Mouse (Mus musculus): ENCODE results near the gene Grip2. TPM values are rescaled to one million over a fixed set of nuclear protein-coding genes. Genes with fewer than 3 reads are reported as not detected.

The Grip2 gene
- polyA plus RNA-seq, 1 experiment from 2014 or later, result 0.21 TPM

GRCm38 (mm10) chr6:91808022-91808421, 19.0 kb downstream of the Grip2 start:
- Histone ChIP-seq H3K4me3 (ENCODE audit: low read depth, low read length) (no peak overlapping the region), H3K36me3 (ENCODE audit: control insufficient read depth, insufficient read depth, low read length) (no peaks in the 10 kb centered on the region), H3K4me2 (no peak overlapping the region), H3K9me3 (ENCODE audit: control insufficient read depth, low read length) (no peaks in the 10 kb centered on the region), H3K27me3 (replicated peaks; ENCODE audit: control insufficient read depth, insufficient read depth, low read length) (peaks cover 45% of the 10 kb centered on the region), H3K27ac (ENCODE audit: low read depth, low read length) (no peak overlapping the region), H3K4me1 (replicated peaks; ENCODE audit: control insufficient read depth, insufficient read depth, low read length) (no peaks in the 10 kb centered on the region), H3K9ac (ENCODE audit: low read depth, low read length) (no peak overlapping the region)
- WGBS, result 39% methylated on average over 6 of the region's 6 CpGs
- DNase-seq (ENCODE audit: low spot score) (no peak), ATAC-seq (replicated peaks; ENCODE audit: low FRiP score) (no peak)

- no peak for ATAC-seq (replicated peaks; ENCODE audit: low FRiP score)
- Histone ChIP-seq H3K4me2 (peak overlapping the region; percentile 37), H3K4me1 (replicated peaks; ENCODE audit: control insufficient read depth, insufficient read depth, low read length) (no peaks in the 10 kb centered on the region), H3K9ac (ENCODE audit: low read depth, low read length) (no peak overlapping the region), H3K27me3 (replicated peaks; ENCODE audit: control insufficient read depth, insufficient read depth, low read length) (peaks cover 45% of the 10 kb centered on the region), H3K27ac (ENCODE audit: low read depth, low read length) (no peak overlapping the region), H3K9me3 (ENCODE audit: control insufficient read depth, low read length) (no peaks in the 10 kb centered on the region), H3K4me3 (ENCODE audit: low read depth, low read length) (no peak overlapping the region), H3K36me3 (ENCODE audit: control insufficient read depth, insufficient read depth, low read length) (no peaks in the 10 kb centered on the region)
- peak; percentile 41 for DNase-seq (ENCODE audit: low spot score)
- WGBS, result 5% methylated on average over 22 of the region's 23 CpGs
Observed at GRCm38 (mm10) chr6:91807169-91807568, 19.9 kb downstream of the Grip2 start.

DNA sequence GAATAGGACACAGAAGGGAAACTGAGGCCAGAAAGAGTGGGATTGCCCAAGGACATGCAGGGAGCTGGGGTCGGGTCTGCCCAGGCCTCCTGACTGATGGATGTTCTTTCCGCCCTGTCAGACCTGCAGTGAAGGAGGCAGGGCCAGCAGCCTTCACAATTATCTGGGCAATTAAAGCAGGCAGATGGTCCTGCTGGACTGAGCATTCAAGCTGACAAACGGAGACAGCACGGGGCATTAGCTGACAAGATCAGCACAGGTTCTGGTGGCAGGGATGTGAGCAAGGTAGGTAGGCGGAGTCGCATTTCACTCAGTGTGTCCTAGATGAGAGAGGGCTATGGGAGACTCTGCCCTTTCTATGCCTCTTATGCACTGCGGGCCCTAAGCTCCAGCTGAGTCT, 22.9 kb downstream of the Grip2 start:
- no peaks in the 10 kb centered on the region for H3K9me3 ChIP-seq (ENCODE audit: control insufficient read depth, low read length)
- H3K4me3 ChIP-seq (ENCODE audit: low read depth, low read length), result no peak overlapping the region
- WGBS, result 47% methylated on average over 7 of the region's 7 CpGs
- H3K4me2 ChIP-seq, result no peak overlapping the region
- ATAC-seq (replicated peaks; ENCODE audit: low FRiP score) (no peak), DNase-seq (ENCODE audit: low spot score) (no peak)
- H3K9ac ChIP-seq (ENCODE audit: low read depth, low read length), result no peak overlapping the region
- no peaks in the 10 kb centered on the region for H3K4me1 ChIP-seq (replicated peaks; ENCODE audit: control insufficient read depth, insufficient read depth, low read length)
- peaks cover 45% of the 10 kb centered on the region for H3K27me3 ChIP-seq (replicated peaks; ENCODE audit: control insufficient read depth, insufficient read depth, low read length)
- no peaks in the 10 kb centered on the region for H3K36me3 ChIP-seq (ENCODE audit: control insufficient read depth, insufficient read depth, low read length)
- no peak overlapping the region for H3K27ac ChIP-seq (ENCODE audit: low read depth, low read length)

DNA sequence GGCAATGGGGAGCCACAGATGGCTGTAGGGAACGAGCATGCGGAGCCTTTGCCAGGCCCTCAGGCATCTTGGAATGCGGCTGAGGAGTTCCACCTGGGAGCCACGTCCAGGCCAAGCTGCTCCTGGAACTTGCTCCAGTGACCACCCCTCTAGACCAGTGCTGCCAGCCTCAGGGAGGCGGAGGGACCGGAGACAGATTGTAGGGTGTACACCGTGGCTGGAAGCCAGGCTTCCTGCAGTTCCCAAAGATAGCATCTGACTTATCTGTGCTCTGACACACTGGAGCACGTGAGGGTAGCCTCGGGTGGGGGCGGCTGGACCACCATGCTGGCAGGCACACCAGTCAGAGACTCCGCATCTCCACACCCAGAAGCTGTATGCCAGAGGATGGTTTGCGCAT, 28.6 kb downstream of the Grip2 start:
- H3K9me3 ChIP-seq (ENCODE audit: control insufficient read depth, low read length), result no peaks in the 10 kb centered on the region
- H3K36me3 ChIP-seq (ENCODE audit: control insufficient read depth, insufficient read depth, low read length), result no peaks in the 10 kb centered on the region
- H3K4me3 ChIP-seq (ENCODE audit: low read depth, low read length), result no peak overlapping the region
- H3K27ac ChIP-seq (ENCODE audit: low read depth, low read length), result no peak overlapping the region
- H3K9ac ChIP-seq (ENCODE audit: low read depth, low read length), result no peak overlapping the region
- WGBS, result 64% methylated on average over 12 of the region's 12 CpGs
- H3K4me1 ChIP-seq (replicated peaks; ENCODE audit: control insufficient read depth, insufficient read depth, low read length), result no peaks in the 10 kb centered on the region
- ATAC-seq (replicated peaks; ENCODE audit: low FRiP score) (no peak), DNase-seq (ENCODE audit: low spot score) (no peak)
- H3K4me2 ChIP-seq, result no peak overlapping the region
- peaks cover 4% of the 10 kb centered on the region; the same call in 1 of the 2 replicates for H3K27me3 ChIP-seq (replicated peaks; ENCODE audit: control insufficient read depth, insufficient read depth, low read length)

- H3K4me3 ChIP-seq (ENCODE audit: low read depth, low read length), result no peak overlapping the region
- ATAC-seq (replicated peaks; ENCODE audit: low FRiP score) (no peak), DNase-seq (ENCODE audit: low spot score) (no peak)
- no peaks in the 10 kb centered on the region for H3K36me3 ChIP-seq (ENCODE audit: control insufficient read depth, insufficient read depth, low read length)
- no peaks in the 10 kb centered on the region for H3K4me1 ChIP-seq (replicated peaks; ENCODE audit: control insufficient read depth, insufficient read depth, low read length)
- peaks cover 4% of the 10 kb centered on the region; the same call in 1 of the 2 replicates for H3K27me3 ChIP-seq (replicated peaks; ENCODE audit: control insufficient read depth, insufficient read depth, low read length)
- WGBS, result 86% methylated on average over 4 of the region's 4 CpGs
- no peak overlapping the region for H3K4me2 ChIP-seq
- H3K9ac ChIP-seq (ENCODE audit: low read depth, low read length), result no peak overlapping the region
- H3K27ac ChIP-seq (ENCODE audit: low read depth, low read length), result no peak overlapping the region
- no peaks in the 10 kb centered on the region for H3K9me3 ChIP-seq (ENCODE audit: control insufficient read depth, low read length)
Observed at GRCm38 (mm10) chr6:91796736-91797135, 30.3 kb downstream of the Grip2 start.

DNA sequence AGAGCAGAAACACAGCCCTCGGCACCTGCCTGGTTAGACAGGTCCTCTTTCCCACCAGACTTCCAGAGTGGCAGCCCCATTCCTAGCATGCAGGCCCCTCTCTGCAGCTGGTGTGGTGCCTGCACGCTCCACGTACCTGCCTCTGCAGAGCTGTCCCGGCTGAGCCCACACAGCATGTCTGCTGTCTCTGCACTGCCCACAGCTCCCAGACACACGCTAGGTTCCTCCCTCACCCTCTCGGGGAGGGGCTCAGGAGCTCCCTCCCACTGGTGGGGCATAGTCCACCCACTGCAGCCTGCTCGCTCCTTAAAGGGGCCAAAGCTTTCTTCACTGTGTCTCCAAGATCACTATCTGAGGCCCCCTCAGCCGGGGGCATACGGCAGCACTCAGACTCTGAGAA, 31.0 kb downstream of the Grip2 start:
- Histone ChIP-seq H3K4me3 (ENCODE audit: low read depth, low read length) (no peak overlapping the region), H3K36me3 (ENCODE audit: control insufficient read depth, insufficient read depth, low read length) (no peaks in the 10 kb centered on the region), H3K9ac (ENCODE audit: low read depth, low read length) (no peak overlapping the region), H3K4me1 (replicated peaks; ENCODE audit: control insufficient read depth, insufficient read depth, low read length) (no peaks in the 10 kb centered on the region), H3K4me2 (no peak overlapping the region), H3K27ac (ENCODE audit: low read depth, low read length) (no peak overlapping the region), H3K27me3 (replicated peaks; ENCODE audit: control insufficient read depth, insufficient read depth, low read length) (peaks cover 4% of the 10 kb centered on the region; the same call in 1 of the 2 replicates), H3K9me3 (ENCODE audit: control insufficient read depth, low read length) (no peaks in the 10 kb centered on the region)
- 61% methylated on average over 9 of the region's 9 CpGs for WGBS
- DNase-seq (ENCODE audit: low spot score) (no peak), ATAC-seq (replicated peaks; ENCODE audit: low FRiP score) (no peak)

- no peaks in the 10 kb centered on the region for H3K36me3 ChIP-seq (ENCODE audit: control insufficient read depth, insufficient read depth, low read length)
- no peak for DNase-seq (ENCODE audit: low spot score)
- no peak overlapping the region for H3K4me2 ChIP-seq
- WGBS, result 44% methylated on average over 3 of the region's 3 CpGs
- no peaks in the 10 kb centered on the region for H3K4me1 ChIP-seq (replicated peaks; ENCODE audit: control insufficient read depth, insufficient read depth, low read length)
- H3K9ac ChIP-seq (ENCODE audit: low read depth, low read length), result no peak overlapping the region
- H3K27ac ChIP-seq (ENCODE audit: low read depth, low read length), result no peak overlapping the region
- H3K9me3 ChIP-seq (ENCODE audit: control insufficient read depth, low read length), result no peaks in the 10 kb centered on the region
- peaks cover 4% of the 10 kb centered on the region; the same call in 1 of the 2 replicates for H3K27me3 ChIP-seq (replicated peaks; ENCODE audit: control insufficient read depth, insufficient read depth, low read length)
- no peak overlapping the region for H3K4me3 ChIP-seq (ENCODE audit: low read depth, low read length)
- no peak for ATAC-seq (replicated peaks; ENCODE audit: low FRiP score)
Observed at GRCm38 (mm10) chr6:91795640-91796039, 31.4 kb downstream of the Grip2 start.

DNA sequence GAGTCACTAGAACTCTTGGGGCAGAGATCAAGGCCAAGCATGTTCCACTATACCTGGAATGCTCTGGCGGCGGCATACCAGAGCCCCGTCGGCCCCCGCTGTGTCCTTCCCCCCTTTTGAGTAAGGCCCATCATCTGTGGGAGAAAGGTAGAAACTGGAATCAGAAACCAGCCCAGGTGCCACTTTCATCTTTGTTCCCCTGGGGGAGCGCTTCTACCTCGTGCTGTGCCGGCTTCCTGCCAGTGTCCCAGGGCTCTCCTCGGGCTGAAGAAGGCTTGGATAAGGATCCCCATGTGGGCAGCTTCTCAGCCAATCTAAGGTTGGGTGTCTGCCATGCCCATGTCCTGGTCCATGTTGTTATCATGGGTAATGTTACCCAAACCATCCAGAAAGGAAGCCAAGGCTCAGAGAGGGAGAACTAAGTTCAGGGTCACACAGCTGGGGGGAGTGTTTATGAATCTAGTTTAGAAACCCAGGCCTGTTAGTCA, 38.7 kb downstream of the Grip2 start:
- no peak overlapping the region for H3K9ac ChIP-seq (ENCODE audit: low read depth, low read length)
- H3K27ac ChIP-seq (ENCODE audit: low read depth, low read length), result no peak overlapping the region
- no peaks in the 10 kb centered on the region for H3K27me3 ChIP-seq (replicated peaks; ENCODE audit: control insufficient read depth, insufficient read depth, low read length)
- no peak for ATAC-seq (replicated peaks; ENCODE audit: low FRiP score)
- WGBS, result 73% methylated on average over 9 of the region's 9 CpGs
- H3K36me3 ChIP-seq (ENCODE audit: control insufficient read depth, insufficient read depth, low read length), result no peaks in the 10 kb centered on the region
- H3K4me1 ChIP-seq (replicated peaks; ENCODE audit: control insufficient read depth, insufficient read depth, low read length), result no peaks in the 10 kb centered on the region
- DNase-seq (ENCODE audit: low spot score), result no peak
- H3K4me2 ChIP-seq, result no peak overlapping the region
- H3K9me3 ChIP-seq (ENCODE audit: control insufficient read depth, low read length), result no peaks in the 10 kb centered on the region
- no peak overlapping the region for H3K4me3 ChIP-seq (ENCODE audit: low read depth, low read length)

GRCm38 (mm10) chr6:91785018-91785417, 42.0 kb downstream of the Grip2 start:
- no peaks in the 10 kb centered on the region for H3K36me3 ChIP-seq (ENCODE audit: control insufficient read depth, insufficient read depth, low read length)
- H3K27me3 ChIP-seq (replicated peaks; ENCODE audit: control insufficient read depth, insufficient read depth, low read length), result no peaks in the 10 kb centered on the region
- no peak for DNase-seq (ENCODE audit: low spot score)
- no peak for ATAC-seq (replicated peaks; ENCODE audit: low FRiP score)
- 76% methylated on average over 3 of the region's 3 CpGs for WGBS
- H3K4me2 ChIP-seq, result no peak overlapping the region
- no peak overlapping the region for H3K27ac ChIP-seq (ENCODE audit: low read depth, low read length)
- H3K9me3 ChIP-seq (ENCODE audit: control insufficient read depth, low read length), result no peaks in the 10 kb centered on the region
- no peaks in the 10 kb centered on the region for H3K4me1 ChIP-seq (replicated peaks; ENCODE audit: control insufficient read depth, insufficient read depth, low read length)
- no peak overlapping the region for H3K4me3 ChIP-seq (ENCODE audit: low read depth, low read length)
- no peak overlapping the region for H3K9ac ChIP-seq (ENCODE audit: low read depth, low read length)

Data from liver, embryonic 11.5 days (tissue).